Mouse (Mus musculus) lung, postnatal 0 days (tissue): ENCODE measurements around the gene Ubash3b.

ENCODE experiments used
- CTCF ChIP-seq: IDR thresholded peaks from 2 replicates; pipeline ENCODE4 v1.5.1; 2016; ENCODE audit warnings: antibody characterized with exemption, mild to moderate bottlenecking
- EP300 ChIP-seq: IDR thresholded peaks from 2 replicates; pipeline ENCODE4 v1.6.1; 2016; ENCODE audit warnings: antibody characterized with exemption, mild to moderate bottlenecking, control low read depth

- TF ChIP-seq CTCF (no peak), EP300 (no peak)
Observed at GRCm38 (mm10) chr9:40997116-40997779, 164.2 kb downstream of the Ubash3b start.
